Mouse (Mus musculus) lung, adult 2 months (tissue): ENCODE data around the gene Gatd1. TPM values are rescaled to one million over a fixed set of nuclear protein-coding genes. Genes with fewer than 3 reads are reported as not detected.

Experiments
- DNase-seq: peaks from one replicate; pipeline ENCODE4 v3.0.0; 2022
- H3K4me1 ChIP-seq: fragments of 200-500 bp; 2 replicates; pipeline ENCODE4 v1.6.1; 2011; ENCODE audit warnings: low read length; ENCODE audit not compliant: control insufficient read depth, insufficient read depth
- H3K4me3 ChIP-seq: fragments of 200-500 bp; replicated peaks from 2 replicates; pipeline ENCODE3; 2011; ENCODE audit warnings: low read depth, mild to moderate bottlenecking, control low read depth, low read length; ENCODE audit errors: extremely low read depth
- CTCF ChIP-seq: fragments of 200-500 bp; IDR thresholded peaks from 2 replicates; pipeline ENCODE4 v1.5.1; 2011; ENCODE audit warnings: mild to moderate bottlenecking, low read length, control low read depth; ENCODE audit not compliant: insufficient read depth
- POLR2A ChIP-seq: fragments of 200-500 bp; IDR thresholded peaks from 2 replicates; pipeline ENCODE4 v1.6.1; 2011; ENCODE audit warnings: low read depth, mild to moderate bottlenecking, control low read depth, low read length, borderline replicate concordance; ENCODE audit errors: extremely low read depth
- WGBS: fragments of 180-500 bp; shearing (Covaris S2); methylation state at CpG from one replicate; pipeline ENCODE4 v1.1.7; 2018; 5-methylcytosine and 5-hydroxymethylcytosine counted together
- polyA plus RNA-seq: library from polyadenylated mRNA; depleted of rRNA; stranded (reverse); fragments of >200 nt; gene quantifications from 2 replicates; pipeline ENCODE4 v1.2.3, GENCODE M21; 2012; rRNA removed

Gatd1 gene
- polyA plus RNA-seq, 1 experiment: 64.8 TPM

DNA sequence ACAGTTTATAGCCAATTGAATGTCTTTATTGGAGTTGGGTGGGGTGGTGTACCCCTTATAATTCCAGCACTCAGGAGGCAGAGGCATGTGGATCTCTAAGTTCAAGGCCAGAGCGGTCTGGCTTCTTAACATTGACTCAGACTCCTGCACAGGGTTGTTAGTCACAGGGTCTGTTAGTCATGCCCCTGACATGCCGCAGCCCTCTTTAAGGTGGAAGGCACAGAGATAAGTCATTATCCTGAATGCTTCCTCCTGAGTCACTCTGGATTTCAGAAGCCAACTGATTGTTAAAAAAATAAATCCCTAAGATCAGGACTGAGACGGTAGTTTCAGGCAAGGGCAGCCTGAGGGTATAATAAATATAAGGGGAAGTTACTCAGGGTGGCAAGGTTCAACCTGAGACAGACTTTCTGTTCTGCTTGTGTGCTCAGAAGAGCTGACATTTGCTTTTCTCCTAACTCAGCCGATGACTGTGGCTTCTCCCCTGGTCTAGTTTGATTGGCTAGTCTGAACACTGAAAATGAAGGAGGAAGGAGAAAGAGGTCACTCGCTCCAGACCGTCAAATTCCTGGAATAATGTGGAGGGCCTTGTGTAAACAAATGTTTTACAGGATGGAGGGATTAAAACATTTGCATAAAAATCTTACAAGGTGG lies 41.9 kb downstream of the Gatd1 start:
- no peak for TF ChIP-seq POLR2A
- TF ChIP-seq CTCF: no peak
- 36% methylated on average over 6 of the region's 6 CpGs for WGBS
- Histone ChIP-seq H3K4me3 (no peak overlapping the region), H3K4me1 (no peaks in the 10 kb centered on the region)
- no peak for DNase-seq

DNA sequence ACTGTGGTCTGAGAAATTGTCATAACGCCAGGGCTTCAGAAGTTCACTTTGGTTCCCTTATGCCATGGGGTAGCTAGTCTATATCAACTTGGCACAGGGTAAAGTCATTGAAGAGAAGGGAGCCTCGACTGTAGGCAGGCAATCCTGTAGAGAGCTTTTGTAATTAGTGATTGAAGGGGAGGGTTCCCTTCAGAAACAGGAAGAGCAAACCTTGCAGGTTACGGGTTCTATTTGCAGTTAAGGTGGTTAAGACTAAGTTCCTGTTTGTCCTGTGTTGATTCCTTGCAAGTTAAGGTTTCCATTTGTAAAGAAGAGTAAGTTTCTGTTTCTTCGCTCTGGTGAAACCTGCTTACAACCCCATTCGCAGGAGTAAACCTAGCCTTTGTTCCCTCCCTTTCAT lies 44.0 kb downstream of the Gatd1 start:
- TF ChIP-seq CTCF (no peak), POLR2A (no peak)
- no peak overlapping the region for H3K4me3 ChIP-seq
- WGBS: 64% methylated on average over 5 of the region's 5 CpGs
- H3K4me1 ChIP-seq: no peaks in the 10 kb centered on the region
- DNase-seq: no peak

DNA sequence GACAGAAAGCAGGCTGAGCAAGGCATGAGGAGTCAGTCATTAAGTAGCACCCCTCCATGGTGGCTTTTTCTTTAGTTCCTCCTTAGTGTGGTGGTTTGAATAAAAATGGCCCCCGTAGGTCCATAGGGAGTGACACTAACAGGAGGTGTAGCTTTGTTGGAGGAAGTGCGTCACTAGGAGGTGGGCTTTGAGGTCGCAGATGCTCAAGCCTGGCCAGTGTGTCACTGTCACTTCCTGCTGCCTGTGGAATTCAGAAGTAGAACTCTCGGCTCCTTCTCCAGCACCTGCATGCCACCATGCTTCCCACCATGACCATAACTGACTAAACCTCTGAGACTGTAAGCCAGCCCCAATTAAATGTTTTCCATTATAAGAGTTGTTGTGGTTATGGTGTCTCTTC lies 46.6 kb downstream of the Gatd1 start:
- TF ChIP-seq POLR2A: no peak
- Histone ChIP-seq H3K4me3 (no peak overlapping the region), H3K4me1 (no peaks in the 10 kb centered on the region)
- DNase-seq: no peak
- 70% methylated on average over 4 of the region's 4 CpGs for WGBS

DNA sequence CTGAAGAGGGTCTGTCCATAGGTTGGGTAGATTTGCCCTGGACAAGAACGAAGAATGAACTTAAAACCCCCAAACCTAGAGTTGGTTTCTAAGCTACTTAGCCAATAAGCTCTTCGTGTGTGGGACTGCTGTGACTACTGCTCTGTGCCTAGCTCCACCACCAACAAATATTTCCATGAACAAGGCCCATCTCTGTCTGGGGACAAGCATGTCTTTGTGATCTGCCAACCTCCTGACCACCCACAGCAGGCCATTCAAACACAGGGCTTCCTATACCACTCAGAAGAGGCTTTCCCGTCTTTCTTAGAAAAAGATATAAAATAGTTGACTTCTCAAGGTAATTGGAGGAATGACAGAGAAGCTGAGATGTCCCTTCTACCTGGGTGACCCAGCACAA lies 48.9 kb downstream of the Gatd1 start:
- no peaks in the 10 kb centered on the region for H3K4me1 ChIP-seq

DNA sequence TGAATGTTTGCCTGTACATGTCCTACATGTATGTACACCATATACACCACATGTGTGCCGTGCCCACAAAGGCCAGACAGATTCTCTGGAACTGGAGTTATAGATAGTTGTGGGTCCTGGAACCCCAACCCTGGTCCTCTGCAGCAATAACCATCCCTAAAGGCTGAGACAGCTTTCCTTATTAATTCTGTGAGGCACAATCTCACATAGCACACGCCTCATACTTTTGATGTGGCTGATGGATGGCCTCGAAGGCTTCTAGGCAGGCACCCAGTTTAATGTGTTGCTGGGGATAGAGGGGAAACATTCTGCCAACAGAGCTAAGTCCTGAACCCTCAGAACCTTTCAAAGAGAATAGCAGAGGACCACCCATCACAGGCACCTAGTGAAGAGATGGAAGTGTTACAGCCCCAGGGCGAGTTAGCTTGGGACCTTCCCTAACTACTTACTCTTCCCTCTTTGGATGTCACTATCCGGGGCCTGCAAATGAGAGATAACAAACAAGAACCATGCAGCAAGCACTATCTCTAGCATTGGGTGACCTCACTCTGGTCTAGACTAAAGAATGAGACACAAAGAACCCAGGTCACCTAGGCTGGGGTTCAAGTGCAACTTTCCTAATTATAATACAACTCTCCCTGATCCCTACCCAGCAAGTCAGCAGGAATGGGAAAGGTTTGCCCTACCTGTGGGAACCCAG lies 49.4 kb downstream of the Gatd1 start:
- Histone ChIP-seq H3K4me3 (no peak overlapping the region), H3K4me1 (no peaks in the 10 kb centered on the region)
- no peak for DNase-seq
- WGBS: 77% methylated on average over 5 of the region's 5 CpGs
- TF ChIP-seq CTCF (no peak), POLR2A (no peak)

More for the DNA sequence above, 48.9 kb downstream of the Gatd1 start:
- no peak overlapping the region for H3K4me3 ChIP-seq
- TF ChIP-seq POLR2A (no peak), CTCF (no peak)
- 63% methylated on average over 3 of the region's 3 CpGs for WGBS
- DNase-seq: no peak

- TF ChIP-seq POLR2A (no peak), CTCF (no peak)
- H3K4me1 ChIP-seq: no peaks in the 10 kb centered on the region
- DNase-seq: no peak
- H3K4me3 ChIP-seq: no peak overlapping the region
- WGBS: 70% methylated on average over 2 of the region's 2 CpGs
Measured at GRCm38 (mm10) chr7:141363752-141364125, 50.2 kb downstream of the Gatd1 start.

DNA sequence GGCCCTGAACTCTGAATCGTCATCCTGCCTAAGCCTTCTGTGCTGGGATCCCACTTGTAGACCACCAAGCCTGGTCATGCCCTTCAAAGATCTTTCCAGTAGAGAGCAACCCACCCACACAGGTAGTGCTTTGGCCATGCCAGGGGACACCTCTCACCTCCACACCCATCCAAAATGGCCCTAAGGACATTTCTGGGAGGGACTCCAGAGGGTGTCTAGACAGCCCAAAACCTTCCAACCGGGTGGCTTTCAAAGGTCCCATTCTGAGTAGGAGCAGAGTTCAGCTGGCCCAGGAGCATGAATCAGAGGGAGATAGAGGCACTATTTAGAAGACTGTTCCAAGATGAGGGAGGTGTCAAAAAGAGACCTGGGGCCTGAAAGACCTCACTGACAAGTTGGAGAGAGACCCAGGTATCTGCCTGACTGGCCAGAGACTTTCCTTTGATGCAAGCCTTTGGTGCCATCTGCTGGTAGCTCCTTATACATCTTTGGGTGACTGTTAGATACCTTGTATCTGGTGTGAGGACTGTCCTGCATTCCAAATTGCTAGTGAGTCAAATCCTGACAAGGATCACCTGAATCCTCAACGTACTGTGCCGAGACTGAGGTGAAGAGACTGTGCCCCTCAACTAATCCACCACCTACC lies 50.7 kb downstream of the Gatd1 start:
- WGBS: 55% methylated on average over 4 of the region's 4 CpGs
- TF ChIP-seq POLR2A: no peak
- TF ChIP-seq CTCF: peak; percentile 72

DNA sequence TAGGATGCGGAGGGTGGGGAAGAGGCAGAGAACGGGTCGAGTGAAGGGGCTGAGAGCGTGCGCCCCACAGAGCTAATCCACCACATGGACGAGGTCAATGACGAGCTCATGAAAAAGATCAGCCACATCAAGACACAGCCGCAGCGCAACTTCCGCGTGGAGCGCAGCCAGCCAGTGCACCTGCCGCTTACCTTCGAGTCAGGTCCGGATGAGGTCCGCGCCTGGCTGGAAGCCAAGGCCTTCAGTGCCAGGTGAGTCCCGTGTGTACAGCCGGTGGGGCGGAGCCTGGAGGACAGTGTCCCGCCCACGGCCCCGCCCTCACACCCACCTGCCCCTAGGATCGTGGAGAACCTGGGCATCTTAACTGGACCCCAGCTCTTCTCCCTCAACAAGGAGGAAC lies 52.4 kb downstream of the Gatd1 start:
- H3K4me3 ChIP-seq: no peak overlapping the region
- no peak for TF ChIP-seq CTCF
- no peak for TF ChIP-seq POLR2A
- 15% methylated on average over 24 of the region's 24 CpGs for WGBS
- peak; percentile 52 for DNase-seq
- no peaks in the 10 kb centered on the region for H3K4me1 ChIP-seq

More for the DNA sequence above, 50.7 kb downstream of the Gatd1 start:
- Histone ChIP-seq H3K4me1 (no peaks in the 10 kb centered on the region), H3K4me3 (no peak overlapping the region)
- DNase-seq: peak; percentile 55

Other genes with a start within 250 kb of the Gatd1 start
- 128 and 195 TPM in 2 replicates for gene Rnh1, start 241.3 kb downstream of the Gatd1 start, polyA plus RNA-seq
- gene Hras, start 220.1 kb downstream of the Gatd1 start, polyA plus RNA-seq: 77.3 and 91.5 TPM in 2 replicates
- 15.8 TPM in 2 replicates for gene Lrrc56, start 220.0 kb downstream of the Gatd1 start, polyA plus RNA-seq
- 4.4 and 5.6 TPM in 2 replicates for gene Lmntd2, start 200.1 kb downstream of the Gatd1 start, polyA plus RNA-seq
- gene Rassf7, start 198.3 kb downstream of the Gatd1 start, polyA plus RNA-seq: 87.1 and 92.9 TPM in 2 replicates
- 18.9 and 22.5 TPM in 2 replicates for gene Phrf1, start 185.4 kb downstream of the Gatd1 start, polyA plus RNA-seq
- gene Irf7, start 147.7 kb downstream of the Gatd1 start, polyA plus RNA-seq: 48.8 and 49.7 TPM in 2 replicates
- 0.11 and 1.5 TPM in 2 replicates for gene Cdhr5, start 137.3 kb downstream of the Gatd1 start, polyA plus RNA-seq
- not detected in 2 replicates for gene Sct, start 135.0 kb downstream of the Gatd1 start, polyA plus RNA-seq
- not detected in 2 replicates for gene Drd4, start 122.1 kb downstream of the Gatd1 start, polyA plus RNA-seq
- 18.6 and 22.7 TPM in 2 replicates for gene Deaf1, start 86.4 kb downstream of the Gatd1 start, polyA plus RNA-seq
- gene Tmem80, start 86.4 kb downstream of the Gatd1 start, polyA plus RNA-seq: 37.2 and 49.2 TPM in 2 replicates
- 112 and 143 TPM in 2 replicates for gene Eps8l2, start 75.3 kb downstream of the Gatd1 start, polyA plus RNA-seq
- gene Taldo1, start 21.9 kb downstream of the Gatd1 start, polyA plus RNA-seq: 145 and 204 TPM in 2 replicates
- 0.38 and 0.56 TPM in 2 replicates for gene Cend1, start 15.4 kb upstream of the Gatd1 start, polyA plus RNA-seq
- gene Slc25a22, start 23.8 kb upstream of the Gatd1 start, polyA plus RNA-seq: 47.3 and 48.6 TPM in 2 replicates
- gene Pidd1, start 29.9 kb upstream of the Gatd1 start, polyA plus RNA-seq: 6.7 and 7.1 TPM in 2 replicates
- gene Rplp2, start 33.2 kb upstream of the Gatd1 start, polyA plus RNA-seq: 415 and 591 TPM in 2 replicates
- 289 and 356 TPM in 2 replicates for gene Pnpla2, start 41.1 kb upstream of the Gatd1 start, polyA plus RNA-seq
- gene Cracr2b, start 47.0 kb upstream of the Gatd1 start, polyA plus RNA-seq: 177 and 239 TPM in 2 replicates
- 537 and 555 TPM in 2 replicates for gene Cd151, start 53.3 kb upstream of the Gatd1 start, polyA plus RNA-seq
- 29.0 and 30.9 TPM in 2 replicates for gene Polr2l, start 61.0 kb upstream of the Gatd1 start, polyA plus RNA-seq
- gene Tspan4, start 61.1 kb upstream of the Gatd1 start, polyA plus RNA-seq: 91.1 and 150 TPM in 2 replicates
- 19.6 and 20.4 TPM in 2 replicates for gene Chid1, start 125.7 kb upstream of the Gatd1 start, polyA plus RNA-seq
- 46.3 and 58.1 TPM in 2 replicates for gene Ap2a2, start 148.0 kb upstream of the Gatd1 start, polyA plus RNA-seq
- gene Muc6, start 241.2 kb upstream of the Gatd1 start, polyA plus RNA-seq: 0.03 and 0.04 TPM in 2 replicates